Mouse (Mus musculus) layer of hippocampus, adult 8-10 months (tissue): ENCODE results near the gene Sgo2a. TPM values are rescaled to one million over a fixed set of nuclear protein-coding genes. Genes with fewer than 3 reads are reported as not detected.
"Not testable (repeated sequence)": the region's sequence is repeated elsewhere in the genome, so short reads cannot be mapped to it uniquely, and the experiment has no call there.

ENCODE experiments used
- DNase-seq, 2 experiments: peaks; one replicate each; pipeline ENCODE4 v3.0.0; 2022; ENCODE audit warnings: low spot score in 2 of 2
- total RNA-seq, 4 experiments: library from RNA; stranded (reverse); gene quantifications; 2 replicates each; pipeline ENCODE4 v1.2.4; 2022

Gene Sgo2a
- total RNA-seq: under 1 TPM; 0.36 to 0.67 (median 0.40) TPM

GRCm38 (mm10) chr1:57995432-57996132 is at the start of gene Sgo2a:
Sgo2a (plus strand) TSS chr1:57995971.
- DNase-seq: peak; percentile 83 to 86

DNA sequence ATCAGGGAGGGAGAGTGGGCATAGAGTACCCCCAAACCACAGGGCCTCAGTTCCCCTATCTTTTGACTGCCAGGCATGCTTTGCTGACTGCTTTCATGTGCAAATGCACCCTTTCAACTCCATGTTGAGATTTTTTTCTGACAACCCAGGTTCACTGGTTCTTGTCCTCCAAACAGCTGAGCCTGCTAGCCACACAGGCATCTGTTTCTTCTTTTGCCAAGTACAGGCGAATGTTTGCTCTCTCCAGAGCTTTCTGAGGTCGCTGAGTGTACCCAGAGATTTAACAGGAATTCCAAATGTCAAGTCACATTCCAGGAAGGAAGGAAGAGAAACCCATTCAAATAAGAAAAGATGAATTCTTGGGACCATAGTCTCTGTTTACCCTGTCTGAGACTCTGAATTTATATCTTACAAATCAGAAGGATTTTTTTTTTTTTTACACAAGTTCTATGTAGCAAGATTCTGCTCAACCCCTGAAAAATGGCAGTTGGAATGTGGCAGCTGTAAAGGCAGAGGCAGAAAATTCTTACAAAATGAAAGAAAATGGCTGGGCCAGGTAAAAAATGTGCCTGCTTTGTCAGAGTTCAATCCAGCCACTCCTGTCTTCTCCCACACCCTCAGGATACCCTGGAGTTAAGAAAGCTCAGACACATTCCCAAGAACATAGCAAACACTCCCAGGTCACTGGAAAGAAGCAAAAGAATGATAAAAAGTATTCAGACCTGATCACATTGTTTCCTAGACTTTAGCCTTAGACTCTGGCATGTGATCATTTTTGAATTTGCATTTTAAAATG is 48.0 kb upstream of the Sgo2a start:
- DNase-seq: no peak

DNA sequence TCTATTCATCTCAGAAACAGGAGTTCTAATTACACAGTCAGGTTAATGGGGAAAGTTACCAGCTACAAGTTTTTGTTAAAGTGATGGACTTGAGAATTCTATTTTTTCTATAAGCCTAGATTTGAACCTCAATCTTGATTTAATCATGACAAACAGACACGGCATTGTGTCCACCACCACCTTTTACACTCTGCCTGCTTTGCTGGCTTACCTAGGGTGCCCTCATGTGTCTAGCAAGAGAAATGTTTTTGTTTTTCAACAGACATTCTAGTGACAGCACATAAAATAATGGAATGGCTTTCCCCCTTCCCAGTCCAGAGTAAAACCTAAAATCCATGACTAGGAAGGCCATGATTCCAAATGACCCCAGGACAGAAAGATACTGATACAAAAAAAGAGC is 46.6 kb upstream of the Sgo2a start:
- peak in 1 of 2 experiments; percentile 23 for DNase-seq

GRCm38 (mm10) chr1:57949716-57950115 is 46.1 kb upstream of the Sgo2a start:
- DNase-seq: no peak

DNA sequence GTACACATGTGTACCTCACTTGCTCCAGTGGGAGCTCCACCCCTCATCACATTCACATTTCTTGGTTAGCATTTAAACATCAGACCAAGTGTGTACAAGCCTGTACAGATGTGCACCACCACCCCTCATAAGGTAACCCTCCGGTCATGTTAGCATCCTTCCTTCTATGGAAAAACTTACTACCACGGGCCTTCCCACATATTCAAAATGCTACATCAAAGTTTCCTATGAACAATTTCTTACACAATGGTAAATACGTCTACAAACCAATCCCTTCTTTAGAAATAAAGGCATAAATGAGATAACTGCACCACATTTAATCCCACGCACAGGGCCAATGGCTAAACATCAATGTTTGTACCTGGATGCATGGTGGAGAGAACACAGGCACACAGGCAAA is 43.3 kb upstream of the Sgo2a start:
- DNase-seq: no peak

DNA sequence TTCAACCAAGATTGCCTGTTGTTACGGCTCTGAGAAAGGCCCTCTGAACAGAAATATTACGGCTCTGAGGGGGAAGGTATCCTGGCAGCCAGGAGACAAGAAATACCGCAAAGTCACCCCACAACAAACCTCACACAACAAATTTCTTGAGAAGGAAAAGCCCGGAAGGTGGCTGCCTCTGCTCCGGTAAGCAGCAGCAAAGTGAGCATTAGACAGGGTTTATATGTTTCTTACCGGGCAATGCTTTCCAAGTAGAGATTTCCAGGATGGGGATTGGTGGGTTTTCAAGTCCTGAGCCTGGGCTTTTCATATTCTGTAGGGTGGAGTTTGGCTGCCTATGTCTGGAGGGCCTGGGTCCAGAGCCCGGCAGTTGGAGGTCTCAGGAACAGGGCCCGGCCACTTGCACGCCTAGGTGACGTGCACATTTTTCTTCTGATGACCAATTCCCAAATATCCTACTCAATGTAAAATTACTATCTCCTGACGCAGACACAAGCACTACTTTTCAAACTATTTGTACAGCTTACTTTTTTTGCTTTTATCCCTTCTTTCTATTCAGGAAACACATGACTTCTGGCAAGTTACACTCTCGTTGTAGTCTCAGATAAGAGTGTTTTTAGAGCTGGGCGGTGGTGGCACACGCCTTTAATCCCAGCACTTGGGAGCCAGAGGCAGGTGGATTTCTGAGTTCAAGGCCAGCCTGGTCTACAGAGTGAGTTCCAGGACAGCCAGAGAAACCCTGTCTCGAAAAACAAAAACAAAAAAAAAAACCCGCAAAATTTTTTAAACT is 42.0 kb upstream of the Sgo2a start:
- no peak for DNase-seq

DNA sequence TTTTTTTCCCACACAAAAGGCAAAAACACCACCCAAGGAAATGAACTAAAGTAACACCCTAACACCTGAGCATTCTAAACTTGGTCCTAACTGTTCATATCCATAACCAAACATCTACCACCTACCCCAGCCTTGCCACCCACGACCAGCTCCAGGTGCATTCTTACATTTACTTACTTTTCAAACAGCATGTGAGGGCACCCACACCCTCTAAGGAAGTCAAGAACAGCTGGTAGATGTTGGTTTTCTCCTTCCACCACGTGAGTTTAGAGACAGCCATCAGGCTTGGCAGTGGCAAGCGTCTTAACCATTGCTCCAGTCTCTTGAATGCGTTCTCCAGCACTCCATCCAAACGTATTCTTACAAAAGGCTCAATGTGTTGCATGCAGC is 41.4 kb upstream of the Sgo2a start:
- DNase-seq: no peak

GRCm38 (mm10) chr1:57955774-57956173 is 40.0 kb upstream of the Sgo2a start:
- DNase-seq: no peak

GRCm38 (mm10) chr1:57969327-57970271 is 26.2 kb upstream of the Sgo2a start:
- peak; percentile 88 to 96 for DNase-seq

- DNase-seq: no peak
Observed at GRCm38 (mm10) chr1:57971588-57971987, 24.2 kb upstream of the Sgo2a start.

- DNase-seq: no peak
Observed at GRCm38 (mm10) chr1:57976860-57977259, 18.9 kb upstream of the Sgo2a start.

GRCm38 (mm10) chr1:57989052-57989600 is 6.6 kb upstream of the Sgo2a start:
- no peak for DNase-seq

- DNase-seq: no peak
Observed at GRCm38 (mm10) chr1:57991277-57991676, 4.5 kb upstream of the Sgo2a start.

GRCm38 (mm10) chr1:57996133-57996615 is 403 bp downstream of the Sgo2a start:
- DNase-seq: no peak

GRCm38 (mm10) chr1:57998146-57998545 is 2.4 kb downstream of the Sgo2a start:
- DNase-seq: no peak

GRCm38 (mm10) chr1:58006388-58006787 is 10.6 kb downstream of the Sgo2a start:
- DNase-seq: not testable (repeated sequence)

- no peak for DNase-seq
Observed at GRCm38 (mm10) chr1:58018856-58019255, 23.1 kb downstream of the Sgo2a start, which contains the start of gene Kctd18. Kctd18 (minus strand) TSS chr1:58018956.

DNA sequence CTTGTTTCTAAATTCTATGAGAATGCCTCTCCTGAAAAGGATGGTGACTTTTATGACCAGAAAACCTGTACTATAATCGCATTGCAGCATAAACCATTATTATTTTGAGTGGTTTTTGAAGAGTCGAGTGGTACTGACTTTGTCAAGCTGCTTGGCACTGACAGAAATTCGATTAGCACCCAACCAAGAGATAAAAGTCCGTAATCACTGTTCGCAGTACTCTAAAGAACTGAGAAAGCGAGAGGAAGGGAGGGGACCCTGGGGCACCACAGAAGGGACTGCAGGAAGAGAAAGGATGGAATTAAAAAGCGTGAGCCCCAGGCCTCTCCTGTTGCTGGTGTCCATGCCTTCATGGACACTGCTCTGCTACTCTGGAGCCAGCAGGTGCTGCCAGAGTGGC is 31.9 kb downstream of the Sgo2a start:
- DNase-seq: no peak

DNA sequence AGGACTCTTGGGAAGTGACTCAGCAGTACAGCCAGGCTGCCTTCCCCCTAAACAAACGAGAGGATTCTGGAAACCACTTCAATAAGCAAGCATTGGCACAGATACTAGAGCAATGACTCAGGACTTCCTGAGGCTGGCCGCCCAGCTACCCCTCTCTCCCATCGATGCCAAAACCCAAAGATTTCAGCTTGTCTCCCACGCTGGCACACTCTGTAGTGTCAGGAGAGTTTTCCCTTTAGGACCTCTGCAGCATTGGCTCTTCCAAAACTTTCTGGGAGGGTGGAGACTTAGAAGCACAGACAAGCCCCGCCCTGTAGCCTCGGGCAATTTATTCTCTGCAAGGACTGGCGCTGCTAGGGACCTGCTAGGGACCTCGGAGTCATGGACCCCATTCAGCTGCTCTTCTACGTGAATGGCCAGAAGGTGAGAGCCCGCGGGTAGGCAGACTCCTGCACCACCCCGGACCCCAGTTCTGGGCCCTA is 33.9 kb downstream of the Sgo2a start, which contains the start of gene Aox1:
Aox1 (plus strand) TSS at position 296 of the 482 bp plus-strand sequence.
- DNase-seq: peak; percentile 35 to 53
